10 mouse cellular contexts compared by ENCODE assay signal in the genomic region with DNA sequence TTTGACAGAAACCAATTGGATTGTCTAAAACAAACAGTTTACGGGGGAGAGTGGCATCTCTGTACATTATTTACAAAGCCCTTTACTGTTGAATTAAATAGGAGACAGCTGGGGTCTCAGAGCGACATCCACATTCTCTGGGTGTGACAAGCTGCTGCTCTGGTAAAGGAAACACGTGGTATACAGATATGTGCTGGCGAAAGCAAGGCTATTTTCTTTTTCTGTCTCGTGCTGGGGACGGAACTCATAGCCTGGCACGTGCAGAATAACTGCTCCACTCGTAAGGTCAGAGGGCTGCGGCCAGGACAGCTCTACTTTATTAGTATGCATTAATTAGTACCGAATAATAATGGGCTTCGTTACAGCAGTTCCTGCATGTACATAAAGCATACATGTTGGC. TPM values are rescaled to one million over a fixed set of nuclear protein-coding genes. Genes with fewer than 3 reads are reported as not detected.
A peak's percentile ranks its signal among the peaks of the same experiment; 100 is the strongest.
DNase-seq lines count a peak whose midpoint lies in the region; ATAC-seq and TF ChIP-seq lines count a peak whose summit lies in the region.
"Had no signal": no experiment of that assay in that cellular context is flagged by ENCODE, and none has a peak within 500 bp of the region (broad histone marks: within the 10 kb centered on the region; RNA-seq: fewer than 3 reads in every experiment).

No protein-coding gene starts in this region.

- WGBS in lung, embryonic 15.5 days = 29% methylated on average over 11 of the region's 11 CpGs
- WGBS in heart, embryonic 12.5 days = 49% methylated on average over 11 of the region's 11 CpGs
- WGBS in hindbrain, embryonic 11.5 days = 72% methylated on average over 11 of the region's 11 CpGs

- peak overlapping the region; percentile 40 for H3K4me3 ChIP-seq in gastrocnemius, adult 2 months
- no peak overlapping the region for H3K4me3 ChIP-seq in lung, embryonic 15.5 days
- no peak overlapping the region for H3K4me3 ChIP-seq in heart, embryonic 12.5 days
- H3K4me3 ChIP-seq in hindbrain, embryonic 11.5 days (ENCODE audit: low read depth, low read length) = no peak overlapping the region
- H3K4me3 ChIP-seq: embryonic facial prominence, embryonic 13.5 days; midbrain, embryonic 12.5 days had no signal

- peak; percentile 81; the same call in 1 of the 2 replicates for ATAC-seq in lung, embryonic 15.5 days (ENCODE audit: borderline replicate concordance, extremely low read depth, low FRiP score, low TSS enrichment)
- ATAC-seq in heart, embryonic 12.5 days (ENCODE audit: insufficient number of reproducible peaks, low FRiP score) = peak; percentile 53; the same call in 1 of the 2 replicates
- peak; percentile 27; the same call in 1 of the 2 replicates for ATAC-seq in megakaryocyte-erythroid progenitor cell, adult 5-6 weeks (replicated peaks; ENCODE audit: low FRiP score, low TSS enrichment, poor library complexity, severe bottlenecking)
- ATAC-seq in hindbrain, embryonic 11.5 days (ENCODE audit: low FRiP score) = no peak

- peak overlapping the region; percentile 46 for H3K27ac ChIP-seq in gastrocnemius, adult 2 months
- peak overlapping the region; percentile 58 for H3K27ac ChIP-seq in lung, embryonic 15.5 days
- no peak overlapping the region for H3K27ac ChIP-seq in heart, embryonic 12.5 days (ENCODE audit: poor library complexity, severe bottlenecking)
- H3K27ac ChIP-seq in hindbrain, embryonic 11.5 days (ENCODE audit: low read depth, low read length) = no peak overlapping the region
- H3K27ac ChIP-seq: embryonic facial prominence, embryonic 13.5 days; midbrain, embryonic 12.5 days had no signal

- H3K4me1 ChIP-seq in lung, embryonic 15.5 days = peaks cover 17% of the 10 kb centered on the region
- H3K4me1 ChIP-seq in heart, embryonic 12.5 days (replicated peaks) = 0 out of 2 replicates have a peak, but pooled peaks cover 4% of the 10 kb centered on the region
- H3K4me1 ChIP-seq in hindbrain, embryonic 11.5 days (replicated peaks; ENCODE audit: control insufficient read depth, insufficient read depth, low read length) = no peaks in the 10 kb centered on the region
- H3K4me1 ChIP-seq: embryonic facial prominence, embryonic 13.5 days; midbrain, embryonic 12.5 days had no signal

- peak overlapping the region; percentile 12; the same call in 1 of the 2 replicates for H3K4me2 ChIP-seq in lung, embryonic 15.5 days
- H3K4me2 ChIP-seq in heart, embryonic 12.5 days = no peak overlapping the region
- no peak overlapping the region for H3K4me2 ChIP-seq in hindbrain, embryonic 11.5 days (replicated peaks; ENCODE audit: low read depth, low read length)
- H3K4me2 ChIP-seq: embryonic facial prominence, embryonic 13.5 days; midbrain, embryonic 12.5 days had no signal

- no peaks in the 10 kb centered on the region for H3K9me3 ChIP-seq in lung, embryonic 15.5 days
- H3K9me3 ChIP-seq in heart, embryonic 12.5 days (replicated peaks) = peaks cover 5% of the 10 kb centered on the region
- H3K9me3 ChIP-seq in hindbrain, embryonic 11.5 days (ENCODE audit: control insufficient read depth, low read length) = no peaks in the 10 kb centered on the region
- H3K9me3 ChIP-seq: midbrain, embryonic 12.5 days had no signal

- no peak overlapping the region for H3K9ac ChIP-seq in lung, embryonic 15.5 days
- H3K9ac ChIP-seq in heart, embryonic 12.5 days = no peak overlapping the region
- H3K9ac ChIP-seq in hindbrain, embryonic 11.5 days (ENCODE audit: low read depth, low read length) = no peak overlapping the region
- H3K9ac ChIP-seq: embryonic facial prominence, embryonic 13.5 days; midbrain, embryonic 12.5 days had no signal

- no peaks in the 10 kb centered on the region for H3K27me3 ChIP-seq in lung, embryonic 15.5 days
- no peaks in the 10 kb centered on the region for H3K27me3 ChIP-seq in heart, embryonic 12.5 days (replicated peaks)
- H3K27me3 ChIP-seq in hindbrain, embryonic 11.5 days (ENCODE audit: control insufficient read depth, insufficient read depth, low read length) = no peaks in the 10 kb centered on the region
- H3K27me3 ChIP-seq: embryonic facial prominence, embryonic 13.5 days; midbrain, embryonic 12.5 days had no signal

- TF ChIP-seq CTCF in gastrocnemius, adult 2 months (IDR thresholded peaks at IDR 0.05) = no peak

- no peak for DNase-seq in gastrocnemius, adult 2 months
- no peak for DNase-seq in gastrocnemius, postnatal 14 days
- no peak for DNase-seq in lung, postnatal 14 days
- DNase-seq in left cerebral cortex, postnatal 25 days (ENCODE audit: low spot score in 2 of 2) = no peak
- DNase-seq in hindbrain, embryonic 11.5 days (ENCODE audit: low spot score) = no peak

- intact Hi-C loops in gastrocnemius, adult 2 months (cut with DNase I) = no loop called here
- intact Hi-C loops in gastrocnemius, postnatal 14 days (cut with DNase I; ENCODE audit: low total_unique reads) = no loop called here
- intact Hi-C loops in left cerebral cortex, postnatal 25 days (cut with DNase I) = no loop called here

- no peaks in the 10 kb centered on the region for H3K36me3 ChIP-seq in lung, embryonic 15.5 days
- H3K36me3 ChIP-seq in heart, embryonic 12.5 days = no peaks in the 10 kb centered on the region
- H3K36me3 ChIP-seq in hindbrain, embryonic 11.5 days (ENCODE audit: control insufficient read depth, insufficient read depth, low read length) = no peaks in the 10 kb centered on the region
- H3K36me3 ChIP-seq: embryonic facial prominence, embryonic 13.5 days; midbrain, embryonic 12.5 days had no signal

RNA-seq across cellular contexts. Expression of a gene that starts 9.5 kb away (rescaled TPM):
- total RNA-seq in gastrocnemius, adult 2 months (2021) = under 1 TPM; 0.56 to 0.98 TPM
- total RNA-seq in gastrocnemius, postnatal 14 days (2021) = 1 to 10 TPM in 1 of 2 experiments, under 1 TPM in 1; 0.91 to 1.6 TPM
- 1.1 and 1.2 TPM in 2 replicates for polyA plus RNA-seq in lung, embryonic 15.5 days (2015; fragmentation: Nextera tagmentation; extraction: Ambion mirVana)
- 0.23 and 0.27 TPM in 2 replicates for polyA plus RNA-seq in heart, embryonic 12.5 days (2016; fragmentation: Nextera tagmentation; extraction: Ambion mirVana)
- not detected in 2 replicates for total RNA-seq in megakaryocyte-erythroid progenitor cell, adult 5-6 weeks (2014; fragmentation: Nextera tagmentation)
- total RNA-seq in megakaryocyte-erythroid progenitor cell, adult 5-6 weeks (2017) = 0.23 TPM in 1 of 2 replicates, not detected in the other
- total RNA-seq in left cerebral cortex, postnatal 25 days (2021) = 1 to 10 TPM; 1.6 to 1.7 TPM
- polyA plus RNA-seq in hindbrain, embryonic 11.5 days (2014; fragmentation: Nextera tagmentation; extraction: Ambion mirVana) = 0.37 and 0.43 TPM in 2 replicates

RNA-seq across cellular contexts. Expression of a gene that starts 38.0 kb away (rescaled TPM):
- total RNA-seq in gastrocnemius, adult 2 months (2021) = 10 to 100 TPM; 47.2 to 59.3 TPM
- total RNA-seq in gastrocnemius, postnatal 14 days (2021) = 10 to 100 TPM; 51.0 to 60.3 TPM
- polyA plus RNA-seq in lung, embryonic 15.5 days (2015; fragmentation: Nextera tagmentation; extraction: Ambion mirVana) = 146 and 157 TPM in 2 replicates
- polyA plus RNA-seq in heart, embryonic 12.5 days (2016; fragmentation: Nextera tagmentation; extraction: Ambion mirVana) = 130 and 135 TPM in 2 replicates
- total RNA-seq in megakaryocyte-erythroid progenitor cell, adult 5-6 weeks (2014; fragmentation: Nextera tagmentation) = 160 and 183 TPM in 2 replicates
- 481 and 593 TPM in 2 replicates for total RNA-seq in megakaryocyte-erythroid progenitor cell, adult 5-6 weeks (2017)
- total RNA-seq in left cerebral cortex, postnatal 25 days (2021) = 10 to 100 TPM; 83.9 to 93.1 TPM
- polyA plus RNA-seq in hindbrain, embryonic 11.5 days (2014; fragmentation: Nextera tagmentation; extraction: Ambion mirVana) = 194 and 212 TPM in 2 replicates

RNA-seq across cellular contexts. Expression of a gene that starts 39.9 kb away (rescaled TPM):
- total RNA-seq in gastrocnemius, adult 2 months (2021) = 10 to 100 TPM; 41.0 to 60.0 TPM
- 10 to 100 TPM; 80.8 to 83.4 TPM for total RNA-seq in gastrocnemius, postnatal 14 days (2021)
- 913 and 923 TPM in 2 replicates for polyA plus RNA-seq in lung, embryonic 15.5 days (2015; fragmentation: Nextera tagmentation; extraction: Ambion mirVana)
- 1,373 and 1,377 TPM in 2 replicates for polyA plus RNA-seq in heart, embryonic 12.5 days (2016; fragmentation: Nextera tagmentation; extraction: Ambion mirVana)
- total RNA-seq in megakaryocyte-erythroid progenitor cell, adult 5-6 weeks (2014; fragmentation: Nextera tagmentation) = 1,479 and 1,723 TPM in 2 replicates
- total RNA-seq in megakaryocyte-erythroid progenitor cell, adult 5-6 weeks (2017) = 2,914 and 3,482 TPM in 2 replicates
- total RNA-seq in left cerebral cortex, postnatal 25 days (2021) = 100 to 1,000 TPM; 490 to 544 TPM
- polyA plus RNA-seq in hindbrain, embryonic 11.5 days (2014; fragmentation: Nextera tagmentation; extraction: Ambion mirVana) = 1,169 and 1,193 TPM in 2 replicates

Comparison
In these comparisons a context has a peak if more than half of its experiments do, and no peak if none do; other contexts are left out.
1. H3K27ac ChIP-seq: peak in gastrocnemius, adult 2 months (single experiment) and lung, embryonic 15.5 days (single experiment); none in heart, embryonic 12.5 days (single experiment) and hindbrain, embryonic 11.5 days (single experiment).
2. RNA of a gene that starts 39.9 kb away (total RNA-seq): 1,479 to 3,482 TPM in megakaryocyte-erythroid progenitor cell, adult 5-6 weeks and 490 to 544 TPM in left cerebral cortex, postnatal 25 days; 80.8 to 83.4 TPM in gastrocnemius, postnatal 14 days and 41.0 to 60.0 TPM in gastrocnemius, adult 2 months; every median in the first group is over 4 times any median in the second.